Mouse (Mus musculus) midbrain, embryonic 11.5 days (tissue): ENCODE results near the gene Gjc2. TPM values are rescaled to one million over a fixed set of nuclear protein-coding genes. Genes with fewer than 3 reads are reported as not detected.

Experiments used
- ATAC-seq: fragments of 200-750 bp; cut with Nextera tagmentation; 2 replicates; pipeline ENCODE4 v1.8.0; 2017; ENCODE audit warnings: moderate TSS enrichment, moderate library complexity; ENCODE audit not compliant: low FRiP score
- DNase-seq: peaks from one replicate; pipeline ENCODE4 v3.0.0; 2015; ENCODE audit warnings: low spot score; ENCODE audit errors: missing footprints
- H3K27ac ChIP-seq: fragments of 300-500 bp; sonication (generic); 2 replicates; pipeline ENCODE4 v1.5.1; 2014; ENCODE audit warnings: low read depth, low read length
- H3K27me3 ChIP-seq: fragments of 300-500 bp; sonication (generic); 2 replicates; pipeline ENCODE4 v1.6.1; 2014; ENCODE audit warnings: mild to moderate bottlenecking, low read length, moderate library complexity, mixed read lengths; ENCODE audit not compliant: control insufficient read depth, insufficient read depth
- H3K36me3 ChIP-seq: fragments of 300-500 bp; sonication (generic); 2 replicates; pipeline ENCODE4 v1.6.1; 2014; ENCODE audit warnings: mild to moderate bottlenecking, low read length, moderate library complexity, mixed read lengths; ENCODE audit not compliant: control insufficient read depth, insufficient read depth
- H3K4me1 ChIP-seq: fragments of 300-500 bp; sonication (generic); 2 replicates; pipeline ENCODE4 v1.6.1; 2014; ENCODE audit warnings: low read length; ENCODE audit not compliant: control insufficient read depth, insufficient read depth
- H3K4me2 ChIP-seq: fragments of 300-500 bp; sonication (generic); 2 replicates; pipeline ENCODE4 v1.6.1; 2014; ENCODE audit warnings: mild to moderate bottlenecking, moderate library complexity
- H3K4me3 ChIP-seq: fragments of 300-500 bp; sonication (generic); 2 replicates; pipeline ENCODE4 v1.5.1; 2014; ENCODE audit warnings: low read depth, low read length
- H3K9ac ChIP-seq: fragments of 300-500 bp; sonication (generic); 2 replicates; pipeline ENCODE4 v1.6.1; 2014; ENCODE audit warnings: low read length
- H3K9me3 ChIP-seq: fragments of 300-500 bp; sonication (generic); 2 replicates; pipeline ENCODE4 v1.6.1; 2016; ENCODE audit warnings: low read length; ENCODE audit not compliant: control insufficient read depth
- WGBS: fragments of 180-500 bp; shearing (Covaris S2); extraction: QIAGEN DNeasy Blood & Tissue Kit; methylation state at CpG from one replicate; pipeline ENCODE4 v1.1.7; 2014; 5-methylcytosine and 5-hydroxymethylcytosine counted together
- polyA plus RNA-seq: library from polyadenylated mRNA; unstranded; fragments of >200 nt; fragmentation: Nextera tagmentation; extraction: Ambion mirVana; gene quantifications from 2 replicates; pipeline ENCODE4 v1.2.1, GENCODE M21; 2014

Gjc2 gene
- polyA plus RNA-seq, 1 experiment from 2014 or later, result not detected

- DNase-seq, result no peak
- Histone ChIP-seq H3K4me1 (no peaks in the 10 kb centered on the region), H3K4me3 (no peak overlapping the region), H3K27ac (no peak overlapping the region), H3K27me3 (no peaks in the 10 kb centered on the region), H3K9me3 (no peaks in the 10 kb centered on the region), H3K9ac (no peak overlapping the region), H3K4me2 (no peak overlapping the region), H3K36me3 (peaks cover 4% of the 10 kb centered on the region; the same call in 1 of the 2 replicates)
- ATAC-seq, result no peak
- WGBS, result 92% methylated on average over 5 of the region's 5 CpGs
These were observed 27.1 kb downstream of the Gjc2 start for GRCm38 (mm10) chr11:59155900-59156299.

- 90% methylated on average over 7 of the region's 7 CpGs for WGBS
These were observed 28.8 kb downstream of the Gjc2 start for GRCm38 (mm10) chr11:59154220-59154619.

GRCm38 (mm10) chr11:59151729-59152128, 31.3 kb downstream of the Gjc2 start:
- H3K36me3 ChIP-seq, result no peaks in the 10 kb centered on the region
- H3K4me1 ChIP-seq, result no peaks in the 10 kb centered on the region
- no peaks in the 10 kb centered on the region for H3K27me3 ChIP-seq
- 20% methylated on average over 3 of the region's 3 CpGs for WGBS
- no peaks in the 10 kb centered on the region for H3K9me3 ChIP-seq
- DNase-seq, result no peak
- no peak overlapping the region for H3K9ac ChIP-seq
- H3K4me3 ChIP-seq, result no peak overlapping the region
- no peak for ATAC-seq
- H3K4me2 ChIP-seq, result no peak overlapping the region
- no peak overlapping the region for H3K27ac ChIP-seq

More at GRCm38 (mm10) chr11:59154220-59154619, 28.8 kb downstream of the Gjc2 start:
- Histone ChIP-seq H3K4me2 (no peak overlapping the region), H3K9me3 (no peaks in the 10 kb centered on the region), H3K27me3 (no peaks in the 10 kb centered on the region), H3K9ac (no peak overlapping the region), H3K4me1 (no peaks in the 10 kb centered on the region), H3K36me3 (peaks cover 4% of the 10 kb centered on the region; the same call in 1 of the 2 replicates), H3K27ac (no peak overlapping the region), H3K4me3 (no peak overlapping the region)
- ATAC-seq (no peak), DNase-seq (no peak)

- 83% methylated on average over 3 of the region's 3 CpGs for WGBS
- H3K4me2 ChIP-seq, result no peak overlapping the region
- H3K4me1 ChIP-seq, result no peaks in the 10 kb centered on the region
- no peak for DNase-seq
- no peaks in the 10 kb centered on the region for H3K36me3 ChIP-seq
- no peak for ATAC-seq
- no peaks in the 10 kb centered on the region for H3K9me3 ChIP-seq
- no peak overlapping the region for H3K9ac ChIP-seq
- H3K27me3 ChIP-seq, result no peaks in the 10 kb centered on the region
- no peak overlapping the region for H3K27ac ChIP-seq
- no peak overlapping the region for H3K4me3 ChIP-seq
These were observed 33.7 kb downstream of the Gjc2 start for GRCm38 (mm10) chr11:59149302-59149701.

GRCm38 (mm10) chr11:59142962-59143361, 40.1 kb downstream of the Gjc2 start:
- WGBS, result 74% methylated on average over 5 of the region's 5 CpGs
- Histone ChIP-seq H3K4me3 (no peak overlapping the region), H3K4me2 (no peak overlapping the region), H3K4me1 (no peaks in the 10 kb centered on the region), H3K27ac (no peak overlapping the region), H3K27me3 (no peaks in the 10 kb centered on the region), H3K9ac (no peak overlapping the region), H3K9me3 (no peaks in the 10 kb centered on the region), H3K36me3 (no peaks in the 10 kb centered on the region)
- ATAC-seq, result no peak
- peak; percentile 72 for DNase-seq

GRCm38 (mm10) chr11:59141772-59142370, 41.1 kb downstream of the Gjc2 start:
- Histone ChIP-seq H3K9ac (no peak overlapping the region), H3K4me1 (no peaks in the 10 kb centered on the region), H3K9me3 (no peaks in the 10 kb centered on the region), H3K4me3 (no peak overlapping the region), H3K4me2 (peak overlapping the region; percentile 28; the same call in 1 of the 2 replicates), H3K27ac (no peak overlapping the region), H3K27me3 (peaks cover 6% of the 10 kb centered on the region), H3K36me3 (no peaks in the 10 kb centered on the region)
- ATAC-seq (0 out of 2 replicates have a peak, but pooled peaks have one; percentile 54), DNase-seq (peak; percentile 93)
- 14% methylated on average over 14 of the region's 14 CpGs for WGBS

- H3K36me3 ChIP-seq, result no peaks in the 10 kb centered on the region
- peaks cover 36% of the 10 kb centered on the region for H3K27me3 ChIP-seq
- no peak for ATAC-seq
- no peak for DNase-seq
- H3K9me3 ChIP-seq, result no peaks in the 10 kb centered on the region
- H3K4me3 ChIP-seq, result no peak overlapping the region
- H3K27ac ChIP-seq, result no peak overlapping the region
- peaks cover 3% of the 10 kb centered on the region; the same call in 1 of the 2 replicates for H3K4me1 ChIP-seq
- H3K9ac ChIP-seq, result no peak overlapping the region
- no peak overlapping the region for H3K4me2 ChIP-seq
- WGBS, result 70% methylated on average over 19 of the region's 19 CpGs
These were observed 44.2 kb downstream of the Gjc2 start for GRCm38 (mm10) chr11:59138537-59139486.

GRCm38 (mm10) chr11:59136994-59137706, 45.9 kb downstream of the Gjc2 start:
- H3K27me3 ChIP-seq, result peaks cover 44% of the 10 kb centered on the region
- no peaks in the 10 kb centered on the region for H3K36me3 ChIP-seq
- no peak for ATAC-seq
- peaks cover 3% of the 10 kb centered on the region; the same call in 1 of the 2 replicates for H3K4me1 ChIP-seq
- H3K27ac ChIP-seq, result no peak overlapping the region
- H3K4me2 ChIP-seq, result no peak overlapping the region
- H3K9ac ChIP-seq, result no peak overlapping the region
- WGBS, result 55% methylated on average over 12 of the region's 12 CpGs
- no peaks in the 10 kb centered on the region for H3K9me3 ChIP-seq
- H3K4me3 ChIP-seq, result no peak overlapping the region
- no peak for DNase-seq
